Mouse (Mus musculus) liver (tissue): ENCODE measurements at regions not wholly inside any gene's neighbourhood (a gene's known extent, or its start where the extent isn't known, plus 50 kb on each side); places are given as distances from the start of the nearest gene placed in this dataset.
A peak's percentile ranks its signal among the peaks of the same experiment; 100 is the strongest.

Source experiments
- DNase-seq: peaks from one replicate; pipeline ENCODE4 v3.0.0-alpha.2; 2020; ENCODE audit warnings: mixed read lengths

GRCm38 (mm10) chr16:21274012-21274528, 69.5 kb downstream of the Ephb3 start:
- DNase-seq, result no peak

- no peak for DNase-seq
Measured at GRCm38 (mm10) chr16:21277789-21278342, 73.3 kb downstream of the Ephb3 start.

GRCm38 (mm10) chr16:21278387-21278786, 73.8 kb downstream of the Ephb3 start:
- DNase-seq, result no peak

DNA sequence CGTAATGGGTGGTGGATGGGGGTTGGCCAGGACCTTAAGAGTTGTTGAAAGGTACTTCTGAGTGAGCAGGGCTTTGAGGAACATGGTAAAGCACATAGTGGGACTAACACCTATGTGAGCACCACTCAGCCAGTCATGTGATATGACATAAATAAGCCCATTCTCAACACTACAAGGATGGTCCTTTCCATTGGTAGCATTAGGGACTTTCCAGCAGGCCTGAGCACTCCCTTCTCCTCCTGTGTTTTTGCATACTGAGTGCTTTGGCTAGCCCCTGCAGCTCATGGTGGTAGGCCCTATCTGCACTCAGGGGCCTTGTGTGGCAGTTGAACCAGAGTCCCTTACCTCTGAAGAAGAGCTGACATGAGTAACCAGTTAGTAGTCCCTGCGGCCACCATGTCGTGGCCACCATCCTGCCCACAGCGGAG, 75.7 kb downstream of the Ephb3 start:
- DNase-seq, result no peak

- DNase-seq, result no peak
Measured at GRCm38 (mm10) chr16:21281958-21282730, 77.6 kb downstream of the Ephb3 start.

- no peak for DNase-seq
Measured at GRCm38 (mm10) chr16:21286099-21286498, 81.5 kb downstream of the Ephb3 start.

- DNase-seq, result no peak
Measured at GRCm38 (mm10) chr16:21289528-21289927, 85.0 kb downstream of the Ephb3 start.

DNA sequence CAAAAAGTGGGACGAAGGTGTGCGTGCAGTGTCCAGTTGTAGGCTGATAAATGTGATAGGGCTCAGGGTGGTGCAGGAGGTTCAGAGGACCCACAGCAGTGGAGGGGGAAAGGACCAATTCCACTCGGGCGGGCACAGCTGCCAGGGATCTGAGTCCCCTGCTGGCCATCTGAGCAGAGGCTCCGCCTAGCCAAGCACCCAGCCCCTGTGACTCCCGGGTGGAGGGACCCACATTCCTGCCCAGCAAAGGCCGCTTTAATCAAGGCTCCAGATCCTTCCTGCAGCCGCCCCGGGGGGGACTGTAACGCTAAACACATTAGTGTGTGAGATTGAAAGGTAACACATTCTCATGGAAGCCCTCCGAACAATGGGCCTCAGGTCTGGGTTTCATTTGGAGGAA, 88.5 kb downstream of the Ephb3 start:
- no peak for DNase-seq

GRCm38 (mm10) chr16:21293569-21293968, 89.0 kb downstream of the Ephb3 start:
- DNase-seq, result no peak

- no peak for DNase-seq
Measured at GRCm38 (mm10) chr16:21294677-21295411, 90.3 kb downstream of the Ephb3 start.

GRCm38 (mm10) chr16:21295956-21296733, 91.6 kb downstream of the Ephb3 start:
- DNase-seq, result no peak

DNA sequence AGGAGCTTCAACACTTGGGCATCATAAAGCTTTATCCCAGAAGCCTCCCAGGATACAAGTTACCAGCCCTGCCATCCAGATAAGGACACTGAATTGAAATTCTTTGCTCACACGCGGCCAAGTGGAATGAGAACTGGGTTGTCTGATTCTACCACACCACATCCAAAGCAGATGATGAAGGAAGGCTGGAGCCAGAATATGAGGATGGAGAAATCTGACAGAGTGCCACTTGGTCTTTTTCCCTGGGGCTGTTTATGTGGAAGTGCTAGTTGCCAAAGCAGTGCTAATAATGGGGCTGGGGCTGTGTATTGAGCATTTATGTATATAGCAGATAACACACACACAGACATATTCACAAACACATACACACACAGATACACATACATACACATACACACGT, 92.2 kb downstream of the Ephb3 start:
- DNase-seq, result no peak

DNA sequence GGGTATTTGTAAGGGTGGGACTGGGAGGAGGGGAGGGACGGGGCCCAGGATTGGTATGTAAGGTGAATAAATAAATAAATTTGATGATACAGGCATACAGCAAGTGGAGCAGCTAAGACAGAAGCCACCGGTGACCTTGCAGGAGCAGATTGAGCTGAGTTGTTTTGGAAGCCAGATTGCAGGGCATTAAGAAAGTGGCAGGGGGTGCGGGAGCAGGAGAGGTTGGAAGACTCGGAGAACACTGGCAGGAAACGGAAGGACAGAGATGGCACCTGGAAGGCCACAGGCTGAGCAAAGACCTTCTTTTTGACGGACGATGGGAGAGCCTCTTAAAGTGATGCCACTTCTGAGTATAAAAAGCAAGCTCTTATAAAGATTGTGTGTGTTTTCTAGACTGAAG, 94.3 kb downstream of the Ephb3 start:
- no peak for DNase-seq

DNA sequence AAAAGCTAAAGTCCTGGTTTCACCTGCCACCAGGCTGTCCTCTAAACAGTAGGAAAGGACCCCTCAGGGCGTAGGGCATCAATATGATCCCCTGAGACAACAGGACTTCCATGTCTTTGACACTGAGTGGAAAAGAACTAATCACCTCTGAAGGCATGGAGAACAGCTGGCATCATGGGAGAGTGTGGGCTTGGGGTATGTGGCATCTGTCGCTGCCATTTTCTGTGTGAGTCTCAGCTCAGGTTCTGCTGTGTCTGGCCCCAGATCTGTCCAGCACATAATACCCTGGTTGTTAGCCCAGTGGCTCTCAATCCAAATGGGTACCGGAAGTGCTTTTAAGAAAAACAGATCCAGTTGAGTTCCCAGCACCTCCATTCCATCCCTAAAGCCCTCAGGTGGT, 101.3 kb downstream of the Ephb3 start:
- DNase-seq, result no peak

- no peak for DNase-seq
Measured at GRCm38 (mm10) chr16:21308513-21308912, 104.0 kb downstream of the Ephb3 start.

DNA sequence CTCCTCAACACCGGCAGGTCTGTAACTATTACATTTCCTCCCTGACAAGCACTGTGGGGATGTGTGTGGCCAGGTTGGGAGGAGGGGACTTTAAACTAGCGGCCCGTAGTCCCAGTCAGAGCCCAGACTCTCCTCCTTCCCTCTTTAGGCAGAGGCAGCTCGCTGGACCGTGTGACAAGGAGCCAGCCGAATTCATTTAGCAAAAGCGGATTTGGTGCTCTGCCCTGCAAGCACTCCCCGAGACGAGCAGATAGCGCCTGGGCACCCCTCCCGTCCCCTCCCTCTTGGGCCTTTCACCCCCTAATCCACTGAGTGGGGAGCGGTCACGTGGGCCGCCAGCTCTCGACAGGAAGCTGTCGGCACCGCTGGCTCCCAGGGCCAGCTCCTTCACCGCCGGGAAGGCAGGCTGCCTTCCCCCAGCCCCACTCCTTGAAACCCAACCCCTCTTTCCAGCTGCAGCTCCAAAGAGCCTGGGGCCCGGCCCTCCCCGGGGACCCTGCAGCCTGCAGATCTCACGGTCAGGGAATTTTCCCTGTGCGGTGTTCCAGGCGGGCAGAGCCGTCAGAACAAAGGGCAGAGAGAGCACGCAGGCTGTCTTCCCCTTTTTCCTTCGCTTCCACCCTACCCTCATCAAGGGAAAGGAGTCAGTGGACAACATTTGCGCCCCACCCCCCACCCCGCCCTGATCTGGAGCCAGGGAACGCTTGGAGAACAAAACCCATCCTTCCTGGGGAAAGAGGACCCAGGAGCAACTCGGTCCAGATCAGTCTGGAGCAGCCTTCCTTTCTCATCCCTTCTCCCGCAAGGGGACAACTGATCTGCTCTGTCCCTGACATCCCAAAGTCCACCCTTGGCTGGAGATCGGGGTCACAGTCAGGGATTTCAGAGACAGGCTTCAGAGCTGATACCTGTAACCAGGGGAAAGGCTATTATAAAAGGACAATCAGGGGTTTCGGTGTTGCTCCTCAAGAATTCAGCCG, 106.4 kb downstream of the Ephb3 start:
- peak; percentile 64 for DNase-seq

DNA sequence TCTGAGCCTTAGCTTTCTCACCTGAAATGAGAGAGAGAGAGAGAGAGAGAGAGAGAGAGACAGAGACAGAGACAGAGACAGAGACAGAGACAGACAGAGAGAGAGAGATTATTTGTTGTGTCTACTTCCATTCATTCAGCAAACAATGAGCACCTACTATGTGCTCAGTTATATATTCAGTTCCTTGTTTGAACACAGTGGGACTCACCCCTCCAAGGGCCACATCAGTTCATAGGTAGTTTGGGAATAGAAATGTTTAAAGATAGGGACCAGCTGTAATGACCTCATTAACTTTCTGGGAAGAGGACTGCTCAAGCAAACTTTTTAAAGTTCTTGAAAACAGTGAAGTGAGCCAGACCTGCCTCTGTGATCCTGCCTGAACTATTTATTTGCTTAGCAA, 107.2 kb downstream of the Ephb3 start:
- no peak for DNase-seq

DNA sequence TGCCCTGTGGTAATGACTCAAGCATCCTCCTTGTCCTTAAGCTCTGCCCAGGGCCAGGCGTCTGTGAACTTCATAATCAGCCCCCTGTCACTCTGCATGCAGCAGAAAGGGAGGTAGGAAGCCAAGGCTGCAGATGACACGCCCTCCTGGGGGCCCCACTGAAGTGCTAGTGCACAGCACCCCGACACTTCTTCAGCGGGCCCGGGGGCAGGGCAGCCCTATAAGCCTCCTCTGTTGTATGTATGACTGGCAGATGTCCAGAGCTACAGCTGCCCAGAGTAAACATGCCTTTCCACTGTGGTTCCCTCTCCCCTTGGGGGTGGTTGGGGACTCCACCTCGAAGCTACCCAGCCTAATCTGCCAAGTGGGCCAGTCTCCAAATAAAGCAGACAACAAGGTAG, 107.2 kb upstream of the Vps8 start:
- peak; percentile 30 for DNase-seq

GRCm38 (mm10) chr16:21318009-21318639, 104.8 kb upstream of the Vps8 start:
- no peak for DNase-seq

- DNase-seq, result no peak
Measured at GRCm38 (mm10) chr16:21318640-21319365, 104.1 kb upstream of the Vps8 start.
